Mouse (Mus musculus): ENCODE results near the gene Olfr63.
"Not testable (repeated sequence)": the region's sequence is repeated elsewhere in the genome, so short reads cannot be mapped to it uniquely, and the experiment has no call there.

DNA sequence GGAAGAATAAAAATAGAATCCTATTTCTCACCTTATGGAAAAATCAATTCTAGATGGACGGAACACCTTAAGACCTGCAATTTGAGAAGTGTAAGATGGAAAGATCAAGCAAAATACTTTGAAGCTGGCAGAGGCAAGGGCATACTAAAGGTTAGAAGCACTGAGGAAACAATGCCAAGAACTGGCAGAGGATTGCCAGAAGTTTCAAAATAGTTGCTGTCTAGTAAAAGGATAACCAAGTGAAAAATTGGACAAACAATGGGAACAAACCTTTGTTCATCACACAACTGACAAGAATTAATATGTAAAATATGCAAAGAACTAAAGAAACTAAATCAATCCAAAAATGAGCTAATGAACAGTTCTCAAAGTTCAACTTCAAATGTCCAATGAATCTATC, 27.8 kb upstream of the Olfr63 start:
- TF ChIP-seq CTCF (IDR thresholded peaks at IDR 0.05; ENCODE audit: insufficient read depth, low read length); POLR2A (IDR thresholded peaks at IDR 0.05; ENCODE audit: borderline replicate concordance, extremely low read depth, low read depth, low read length): not testable (repeated sequence)
